13 mouse cellular contexts compared by ENCODE assay signal in the genomic region with DNA sequence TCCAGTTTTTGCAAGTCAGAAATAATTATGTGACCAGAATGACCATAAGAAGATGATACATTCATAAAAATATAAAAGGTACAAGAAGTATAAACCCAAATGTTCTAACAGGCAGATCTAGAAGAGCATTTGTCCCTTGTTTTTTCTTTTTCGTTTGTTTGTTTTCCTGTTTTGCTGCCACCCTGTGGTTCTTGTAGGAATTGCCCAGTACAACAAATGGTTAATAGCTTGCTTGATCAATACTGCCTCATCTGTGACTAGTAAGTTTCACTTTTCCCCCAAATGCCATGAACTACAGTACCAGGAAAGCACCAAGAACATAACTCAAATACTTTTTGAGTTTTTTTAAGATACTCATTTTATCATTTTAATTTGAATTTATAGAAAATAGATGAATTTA. TPM values are rescaled to one million over a fixed set of nuclear protein-coding genes. Genes with fewer than 3 reads are reported as not detected.
DNase-seq lines count a peak whose midpoint lies in the region; ATAC-seq and TF ChIP-seq lines count a peak whose summit lies in the region.
"Had no signal": no experiment of that assay in that cellular context is flagged by ENCODE, and none has a peak within 500 bp of the region (broad histone marks: within the 10 kb centered on the region; RNA-seq: fewer than 3 reads in every experiment).

No protein-coding gene starts in this region.

- 2% methylated on average over 1 of the region's 1 CpGs for WGBS in forebrain, postnatal 0 days
- WGBS in forebrain, embryonic 12.5 days = 25% methylated on average over 1 of the region's 1 CpGs

- no peaks in the 10 kb centered on the region for H3K9me3 ChIP-seq in forebrain, postnatal 0 days (ENCODE audit: low read length)
- H3K9me3 ChIP-seq in forebrain, embryonic 12.5 days = no peaks in the 10 kb centered on the region
- H3K9me3 ChIP-seq: G1E; heart, embryonic 12.5 days; neural tube, embryonic 13.5 days had no signal

- no peak overlapping the region for H3K27ac ChIP-seq in forebrain, postnatal 0 days (ENCODE audit: low read depth, low read length)
- no peak overlapping the region for H3K27ac ChIP-seq in forebrain, embryonic 12.5 days
- no peak overlapping the region for H3K27ac ChIP-seq in left cerebral cortex, adult 2 months
- H3K27ac ChIP-seq: neural tube, embryonic 13.5 days had no signal

- intact Hi-C loops in left cerebral cortex, adult 2 months (cut with DNase I) = loop anchor here (2.0 kb wide), 2 partner anchors 83 to 1335 kb away; no protein-coding TSS in a partner anchor
- intact Hi-C loops in left cerebral cortex, postnatal 10 days (cut with DNase I) = loop anchor here (10.0 kb wide), 1 partner anchor 1333 kb away; no protein-coding TSS in a partner anchor

- no peaks in the 10 kb centered on the region for H3K27me3 ChIP-seq in forebrain, postnatal 0 days (ENCODE audit: insufficient read depth, low read length)
- H3K27me3 ChIP-seq in forebrain, embryonic 12.5 days = no peaks in the 10 kb centered on the region
- H3K27me3 ChIP-seq: heart, embryonic 12.5 days; neural tube, embryonic 13.5 days had no signal

- peak; percentile 76 for TF ChIP-seq CTCF in forebrain, postnatal 0 days (IDR thresholded peaks at IDR 0.05; ENCODE audit: low read depth)
- peak; percentile 80 for TF ChIP-seq CTCF in left cerebral cortex, adult 2 months (IDR thresholded peaks at IDR 0.05)

- H3K36me3 ChIP-seq in forebrain, postnatal 0 days (ENCODE audit: insufficient read depth) = no peaks in the 10 kb centered on the region
- H3K36me3 ChIP-seq in forebrain, embryonic 12.5 days (replicated peaks) = no peaks in the 10 kb centered on the region
- H3K36me3 ChIP-seq: G1E; heart, embryonic 12.5 days; neural tube, embryonic 13.5 days had no signal

- DNase-seq in forebrain, postnatal 0 days = peak; percentile 47
- no peak for DNase-seq in left cerebral cortex, adult 2 months (ENCODE audit: extremely low spot score in 1 of 2, low spot score in 2 of 2)
- DNase-seq in left cerebral cortex, postnatal 10 days (ENCODE audit: extremely low spot score in 1 of 2, low spot score in 2 of 2) = no peak
- DNase-seq in A20 (ENCODE audit: low read depth, low spot score) (peak; percentile 49), ZHBTc4 (ENCODE audit: low read depth, low spot score) (peak; percentile 59)
- DNase-seq in urinary bladder, postnatal 4 days (ENCODE audit: low spot score in 2 of 2) = no peak
- no peak for DNase-seq in cerebellum, adult 18-20 months
- DNase-seq: cerebellum, adult 2 months; lung, postnatal 14 days had no signal

- H3K9ac ChIP-seq in forebrain, postnatal 0 days = no peak overlapping the region
- H3K9ac ChIP-seq in forebrain, embryonic 12.5 days = no peak overlapping the region
- H3K9ac ChIP-seq: heart, embryonic 12.5 days; neural tube, embryonic 13.5 days had no signal

- H3K4me3 ChIP-seq in forebrain, postnatal 0 days (ENCODE audit: low read depth, low read length) = no peak overlapping the region
- H3K4me3 ChIP-seq in forebrain, embryonic 12.5 days (replicated peaks) = no peak overlapping the region
- no peak overlapping the region for H3K4me3 ChIP-seq in left cerebral cortex, adult 2 months
- H3K4me3 ChIP-seq: heart, embryonic 12.5 days; neural tube, embryonic 13.5 days had no signal

- no peaks in the 10 kb centered on the region for H3K4me1 ChIP-seq in forebrain, postnatal 0 days (ENCODE audit: insufficient read depth)
- H3K4me1 ChIP-seq in forebrain, embryonic 12.5 days = 0 out of 2 replicates have a peak, but pooled peaks cover 2% of the 10 kb centered on the region

- no peak for ATAC-seq in forebrain, postnatal 0 days
- no peak for ATAC-seq in forebrain, embryonic 12.5 days (ENCODE audit: low FRiP score)

- no peak overlapping the region for H3K4me2 ChIP-seq in forebrain, postnatal 0 days (ENCODE audit: low read depth)
- H3K4me2 ChIP-seq in forebrain, embryonic 12.5 days = no peak overlapping the region
- H3K4me2 ChIP-seq: heart, embryonic 12.5 days; neural tube, embryonic 13.5 days had no signal

RNA-seq across cellular contexts. Expression of a gene that starts 11.9 kb away (rescaled TPM):
- 4.5 TPM in 2 replicates for total RNA-seq in forebrain, postnatal 0 days (2014; rRNA removed)
- 1.1 TPM in 2 replicates for polyA plus RNA-seq in forebrain, postnatal 0 days (2015; fragmentation: Nextera tagmentation; extraction: Ambion mirVana)
- polyA plus RNA-seq in forebrain, embryonic 12.5 days (2016; fragmentation: Nextera tagmentation; extraction: Ambion mirVana) = 5.7 and 7.5 TPM in 2 replicates
- 10 to 100 TPM; 20.3 to 23.7 TPM for total RNA-seq in left cerebral cortex, adult 2 months (2021)
- 10 to 100 TPM; 58.4 to 72.6 TPM for total RNA-seq in left cerebral cortex, postnatal 10 days (2021)
- polyA plus RNA-seq: G1E had no signal

Comparison
In these comparisons a context has a peak if more than half of its experiments do, and no peak if none do; other contexts are left out.
1. DNase-seq: peak in forebrain, postnatal 0 days (single experiment), A20 (single experiment) and ZHBTc4 (single experiment); none in left cerebral cortex, adult 2 months (0 of 2), left cerebral cortex, postnatal 10 days (0 of 2), urinary bladder, postnatal 4 days (0 of 2) and cerebellum, adult 18-20 months (0 of 2).